Mouse (Mus musculus): Measurements from ENCODE around the gene Rps10.

DNA sequence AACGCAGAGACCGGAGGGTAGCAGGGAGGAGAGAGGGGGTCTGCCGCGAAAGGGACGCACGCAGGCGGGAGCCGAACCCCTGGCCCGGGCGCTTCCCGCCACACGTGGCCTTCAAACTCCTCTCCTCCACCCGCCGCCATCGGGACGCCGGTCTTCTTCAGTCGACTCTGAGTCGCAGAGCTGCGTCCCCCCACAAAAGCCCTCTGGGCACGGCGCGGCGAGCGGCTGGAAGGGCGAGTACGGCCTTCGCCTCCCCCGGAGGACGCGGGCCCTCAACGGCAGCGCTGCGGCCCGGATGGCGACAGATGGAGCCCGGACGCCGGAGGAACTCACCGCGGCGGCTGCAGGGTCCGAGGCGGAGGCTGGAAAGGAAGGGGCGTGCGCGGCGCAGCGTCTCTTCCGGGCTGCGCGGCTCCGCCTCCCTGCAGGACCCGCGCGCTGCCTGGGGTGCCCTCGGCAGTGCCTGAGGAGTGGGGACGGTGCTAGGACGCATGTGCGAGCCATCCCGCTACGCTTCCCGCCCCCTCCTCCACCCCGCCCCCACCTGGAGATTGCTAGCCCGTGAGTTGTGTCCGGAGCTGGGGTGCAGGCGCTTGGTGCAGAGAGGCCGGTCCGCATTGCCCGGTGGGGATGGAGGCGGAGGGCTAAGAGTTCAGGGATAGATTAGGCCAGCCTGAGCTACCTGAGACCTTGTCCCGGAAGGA lies 1.4 kb downstream of the Rps10 start, which contains the start of gene RPS10-NUDT3:
- no peak for TF ChIP-seq CTCF (IDR thresholded peaks at IDR 0.05; ENCODE audit: low read depth)
- TF ChIP-seq EP300 (IDR thresholded peaks at IDR 0.05; ENCODE audit: low read depth) = peak; percentile 72
